Mouse (Mus musculus) neural tube, embryonic 11.5 days (tissue): ENCODE data around the gene Spata21. TPM values are rescaled to one million over a fixed set of nuclear protein-coding genes. Genes with fewer than 3 reads are reported as not detected.
A peak's percentile ranks its signal among the peaks of the same experiment; 100 is the strongest.

Experiments used
- ATAC-seq: fragments of 200-750 bp; cut with Nextera tagmentation; 2 replicates; pipeline ENCODE4 v1.8.0; 2017; ENCODE audit warnings: moderate number of reproducible peaks, mild to moderate bottlenecking, moderate TSS enrichment, moderate library complexity; ENCODE audit not compliant: insufficient read depth, low FRiP score, low TSS enrichment
- DNase-seq: peaks from one replicate; pipeline ENCODE4 v3.0.0-alpha.2; 2015; ENCODE audit warnings: low spot score
- H3K27ac ChIP-seq: fragments of 300-500 bp; sonication (generic); 2 replicates; pipeline ENCODE4 v1.5.1; 2014; ENCODE audit warnings: low read depth, mild to moderate bottlenecking, low read length
- H3K27me3 ChIP-seq: fragments of 300-500 bp; sonication (generic); 2 replicates; pipeline ENCODE4 v1.6.1; 2014; ENCODE audit warnings: mild to moderate bottlenecking, low read length, mixed read lengths; ENCODE audit not compliant: control insufficient read depth, insufficient read depth
- H3K36me3 ChIP-seq: fragments of 300-500 bp; sonication (generic); 2 replicates; pipeline ENCODE4 v1.6.1; 2014; ENCODE audit warnings: mild to moderate bottlenecking, low read length, moderate library complexity, mixed read lengths; ENCODE audit not compliant: control insufficient read depth, insufficient read depth
- H3K4me1 ChIP-seq: fragments of 300-500 bp; sonication (generic); 2 replicates; pipeline ENCODE4 v1.6.1; 2014; ENCODE audit warnings: low read length, mixed read lengths; ENCODE audit not compliant: control insufficient read depth, insufficient read depth
- H3K4me2 ChIP-seq: fragments of 300-500 bp; sonication (generic); 2 replicates; pipeline ENCODE4 v1.6.1; 2014; ENCODE audit warnings: low read depth, mild to moderate bottlenecking, moderate library complexity
- H3K4me3 ChIP-seq: fragments of 300-500 bp; sonication (generic); 2 replicates; pipeline ENCODE4 v1.5.1; 2014; ENCODE audit warnings: low read depth, low read length
- H3K9ac ChIP-seq: fragments of 300-500 bp; sonication (generic); 2 replicates; pipeline ENCODE4 v1.6.1; 2014; ENCODE audit warnings: mild to moderate bottlenecking, low read length
- H3K9me3 ChIP-seq: fragments of 300-500 bp; sonication (generic); 2 replicates; pipeline ENCODE4 v1.6.1; 2016; ENCODE audit warnings: low read length; ENCODE audit not compliant: control insufficient read depth
- WGBS: fragments of 180-500 bp; shearing (Covaris S2); extraction: QIAGEN DNeasy Blood & Tissue Kit; methylation state at CpG from one replicate; pipeline ENCODE4 v1.1.7; 2014; 5-methylcytosine and 5-hydroxymethylcytosine counted together
- polyA plus RNA-seq: library from polyadenylated mRNA; unstranded; fragments of >200 nt; fragmentation: Nextera tagmentation; extraction: Ambion mirVana; gene quantifications from 2 replicates; pipeline ENCODE4 v1.2.1, GENCODE M21; 2014

Gene Spata21
- polyA plus RNA-seq, 1 experiment from 2014 or later, result not detected

GRCm38 (mm10) chr4:141069731-141070130, 18.4 kb upstream of the Spata21 start:
- DNase-seq (peak; percentile 65), ATAC-seq (no peak)
- H3K4me1 ChIP-seq, result no peaks in the 10 kb centered on the region
- no peak overlapping the region for H3K27ac ChIP-seq
- no peak overlapping the region for H3K9ac ChIP-seq
- H3K9me3 ChIP-seq, result no peaks in the 10 kb centered on the region
- 59% methylated on average over 4 of the region's 4 CpGs for WGBS
- no peak overlapping the region for H3K4me3 ChIP-seq
- H3K27me3 ChIP-seq, result no peaks in the 10 kb centered on the region
- H3K4me2 ChIP-seq, result no peak overlapping the region
- peaks cover 24% of the 10 kb centered on the region for H3K36me3 ChIP-seq

- H3K36me3 ChIP-seq, result peaks cover 17% of the 10 kb centered on the region
- 93% methylated on average over 11 of the region's 11 CpGs for WGBS
- H3K9me3 ChIP-seq, result no peaks in the 10 kb centered on the region
- no peak for DNase-seq
- no peak overlapping the region for H3K4me2 ChIP-seq
- peaks cover 7% of the 10 kb centered on the region for H3K4me1 ChIP-seq
- H3K27me3 ChIP-seq, result no peaks in the 10 kb centered on the region
- no peak overlapping the region for H3K9ac ChIP-seq
- no peak overlapping the region for H3K4me3 ChIP-seq
- H3K27ac ChIP-seq, result no peak overlapping the region
- no peak for ATAC-seq
These were observed 15.6 kb upstream of the Spata21 start for GRCm38 (mm10) chr4:141072502-141072901.

GRCm38 (mm10) chr4:141073661-141074060, 14.5 kb upstream of the Spata21 start:
- H3K4me1 ChIP-seq, result peaks cover 7% of the 10 kb centered on the region

GRCm38 (mm10) chr4:141074109-141074508, 14.0 kb upstream of the Spata21 start:
- no peaks in the 10 kb centered on the region for H3K9me3 ChIP-seq
- no peak overlapping the region for H3K4me3 ChIP-seq
- peaks cover 7% of the 10 kb centered on the region for H3K4me1 ChIP-seq
- no peak overlapping the region for H3K4me2 ChIP-seq
- H3K36me3 ChIP-seq, result peaks cover 4% of the 10 kb centered on the region
- 89% methylated on average over 4 of the region's 4 CpGs for WGBS
- no peak overlapping the region for H3K9ac ChIP-seq
- DNase-seq (no peak), ATAC-seq (no peak)
- H3K27me3 ChIP-seq, result no peaks in the 10 kb centered on the region
- H3K27ac ChIP-seq, result no peak overlapping the region

More at GRCm38 (mm10) chr4:141073661-141074060, 14.5 kb upstream of the Spata21 start:
- ATAC-seq (no peak), DNase-seq (no peak)
- no peaks in the 10 kb centered on the region for H3K27me3 ChIP-seq
- H3K9me3 ChIP-seq, result no peaks in the 10 kb centered on the region
- H3K9ac ChIP-seq, result no peak overlapping the region
- peaks cover 6% of the 10 kb centered on the region for H3K36me3 ChIP-seq
- no peak overlapping the region for H3K27ac ChIP-seq
- no peak overlapping the region for H3K4me2 ChIP-seq
- 94% methylated on average over 9 of the region's 9 CpGs for WGBS
- no peak overlapping the region for H3K4me3 ChIP-seq

GRCm38 (mm10) chr4:141076761-141077506, 11.2 kb upstream of the Spata21 start:
- Histone ChIP-seq H3K4me2 (peak overlapping the region; percentile 98), H3K9me3 (no peaks in the 10 kb centered on the region), H3K4me1 (peaks cover 7% of the 10 kb centered on the region), H3K27me3 (no peaks in the 10 kb centered on the region), H3K4me3 (peak overlapping the region; percentile 98), H3K36me3 (no peaks in the 10 kb centered on the region; the same call in 1 of the 2 replicates), H3K27ac (no peak overlapping the region), H3K9ac (peak overlapping the region; percentile 86)
- no peak for ATAC-seq
- 83% methylated on average over 17 of the region's 17 CpGs for WGBS
- no peak for DNase-seq

- no peak within 1 kb of the TSS for H3K27ac ChIP-seq
- H3K4me2 ChIP-seq, result peak within 1 kb of the TSS; percentile 98
- peaks cover 7% of the 10 kb centered on the region for H3K4me1 ChIP-seq
- H3K27me3 ChIP-seq, result no peaks in the 10 kb centered on the region
- no peaks in the 10 kb centered on the region for H3K36me3 ChIP-seq
- peak within 1 kb of the TSS; percentile 86 for H3K9ac ChIP-seq
- WGBS, result under 1% methylated on average over 66 of the region's 67 CpGs
- DNase-seq (peak; percentile 97), ATAC-seq (peak; percentile 91)
- H3K9me3 ChIP-seq, result no peaks in the 10 kb centered on the region
- peak within 1 kb of the TSS; percentile 98 for H3K4me3 ChIP-seq
These were observed 10.2 kb upstream of the Spata21 start, which contains the start of gene Necap2 for GRCm38 (mm10) chr4:141077681-141078509. TSS of gene Necap2 (minus strand) at chr4:141078357.

- Histone ChIP-seq H3K36me3 (no peaks in the 10 kb centered on the region), H3K27me3 (no peaks in the 10 kb centered on the region), H3K27ac (no peak overlapping the region), H3K9me3 (no peaks in the 10 kb centered on the region), H3K4me3 (peak overlapping the region; percentile 98), H3K9ac (peak overlapping the region; percentile 86), H3K4me1 (peaks cover 7% of the 10 kb centered on the region), H3K4me2 (no peak overlapping the region)
- no peak for DNase-seq
- 71% methylated on average over 18 of the region's 18 CpGs for WGBS
- ATAC-seq, result no peak
These were observed 9.5 kb upstream of the Spata21 start for GRCm38 (mm10) chr4:141078510-141079137.

GRCm38 (mm10) chr4:141086862-141087261, 1.3 kb upstream of the Spata21 start:
- H3K36me3 ChIP-seq, result no peaks in the 10 kb centered on the region
- H3K4me2 ChIP-seq, result no peak overlapping the region
- ATAC-seq, result no peak
- no peak overlapping the region for H3K27ac ChIP-seq
- no peaks in the 10 kb centered on the region for H3K27me3 ChIP-seq
- no peaks in the 10 kb centered on the region for H3K9me3 ChIP-seq
- 81% methylated on average over 10 of the region's 10 CpGs for WGBS
- no peak overlapping the region for H3K4me3 ChIP-seq
- H3K9ac ChIP-seq, result no peak overlapping the region
- no peak for DNase-seq
- H3K4me1 ChIP-seq, result no peaks in the 10 kb centered on the region
